ENCODE assay signal across 7 mouse cellular contexts in the genomic region with DNA sequence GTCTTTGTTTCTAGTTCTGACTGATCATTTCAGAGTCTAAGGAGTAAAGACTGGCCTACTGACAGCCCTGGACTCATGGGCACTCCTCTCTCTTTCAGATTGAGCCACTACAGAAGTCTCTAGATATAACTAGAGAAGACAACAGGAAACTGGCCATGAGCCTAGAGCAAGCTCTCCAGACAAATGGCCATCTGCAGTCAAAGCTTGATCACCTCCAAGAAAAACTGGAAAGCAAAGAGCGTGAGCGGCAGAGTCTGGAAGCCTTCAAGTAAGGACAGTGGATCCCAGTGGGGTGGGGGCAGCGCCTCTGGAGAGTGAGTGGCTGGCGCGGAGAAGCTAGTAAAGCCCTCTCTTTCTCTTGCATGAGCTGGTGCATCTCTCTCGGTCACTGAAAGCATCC.
"Had no signal": no experiment of that assay in that cellular context is flagged by ENCODE, and none has a peak within 500 bp of the region (broad histone marks: within the 10 kb centered on the region; RNA-seq: fewer than 3 reads in every experiment).

No protein-coding gene starts in this region.

- DNase-seq: kidney, postnatal 36 days; layer of hippocampus, adult 9-11 months; layer of hippocampus, postnatal 36 days; lung, adult 18-20 months; lung, postnatal 4 days; midbrain, embryonic 14.5 days; thymus, postnatal 4 days had no signal
